Mouse (Mus musculus) hindbrain, embryonic 10.5 days (tissue): ENCODE data around the gene Tspan33. TPM values are rescaled to one million over a fixed set of nuclear protein-coding genes. Genes with fewer than 3 reads are reported as not detected.

ENCODE experiments used
- DNase-seq: peaks from one replicate; pipeline ENCODE4 v3.0.0-alpha.2; 2017; ENCODE audit warnings: low spot score
- H3K27ac ChIP-seq: fragments of 300-500 bp; sonication (generic); 2 replicates; pipeline ENCODE4 v1.5.1; 2016; ENCODE audit warnings: mild to moderate bottlenecking, moderate library complexity
- H3K27me3 ChIP-seq: fragments of 300-500 bp; sonication (generic); 2 replicates; pipeline ENCODE4 v1.6.1; 2016; ENCODE audit warnings: mild to moderate bottlenecking; ENCODE audit not compliant: poor library complexity, insufficient read depth, severe bottlenecking
- H3K36me3 ChIP-seq: fragments of 300-500 bp; sonication (generic); 2 replicates; pipeline ENCODE4 v1.6.1; 2016; ENCODE audit warnings: mild to moderate bottlenecking, moderate library complexity
- H3K4me1 ChIP-seq: fragments of 300-500 bp; sonication (generic); replicated peaks from 2 replicates; pipeline ENCODE4 v1.6.1; 2016; ENCODE audit warnings: mild to moderate bottlenecking
- H3K4me3 ChIP-seq: fragments of 300-500 bp; sonication (generic); 2 replicates; pipeline ENCODE4 v1.5.1; 2016; ENCODE audit warnings: mild to moderate bottlenecking, moderate library complexity
- H3K9me3 ChIP-seq: fragments of 300-500 bp; sonication (generic); 2 replicates; pipeline ENCODE4 v1.6.1; 2016; ENCODE audit warnings: mild to moderate bottlenecking, moderate library complexity
- WGBS: fragments of 180-500 bp; shearing (Covaris S2); methylation state at CpG from one replicate; pipeline ENCODE4 v1.1.7; 2016; 5-methylcytosine and 5-hydroxymethylcytosine counted together
- polyA plus RNA-seq: library from polyadenylated mRNA; unstranded; fragments of >200 nt; fragmentation: Nextera tagmentation; extraction: Ambion mirVana; gene quantifications from 2 replicates; pipeline ENCODE4 v1.2.1, GENCODE M21; 2016

Tspan33 gene
- polyA plus RNA-seq, 1 experiment from 2014 or later = 9.7 TPM

DNA sequence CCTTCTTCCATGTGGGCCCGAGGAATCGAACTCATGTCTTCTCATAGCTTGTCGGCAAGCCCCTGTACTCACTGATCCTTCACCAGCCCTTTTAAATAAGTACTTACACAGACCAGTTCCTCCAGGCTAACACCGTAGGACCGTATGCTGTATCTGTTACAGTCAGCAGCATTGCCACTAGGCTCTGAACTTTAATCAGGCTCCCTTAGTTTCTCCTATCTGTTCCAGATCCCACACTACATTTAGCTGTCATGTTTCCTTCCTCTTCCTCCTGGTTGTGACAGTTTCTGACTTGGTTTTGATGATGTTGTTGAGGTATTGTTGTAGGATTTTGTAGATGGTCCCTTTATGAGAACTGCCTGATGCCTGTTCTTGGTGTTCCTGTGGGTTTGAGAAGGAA lies 10.1 kb downstream of the Tspan33 start:
- DNase-seq = no peak
- Histone ChIP-seq H3K4me3 (no peak overlapping the region), H3K27ac (no peak overlapping the region), H3K4me1 (peaks cover 25% of the 10 kb centered on the region), H3K27me3 (no peaks in the 10 kb centered on the region), H3K36me3 (no peaks in the 10 kb centered on the region), H3K9me3 (no peaks in the 10 kb centered on the region)
- 88% methylated on average over 5 of the region's 5 CpGs for WGBS

DNA sequence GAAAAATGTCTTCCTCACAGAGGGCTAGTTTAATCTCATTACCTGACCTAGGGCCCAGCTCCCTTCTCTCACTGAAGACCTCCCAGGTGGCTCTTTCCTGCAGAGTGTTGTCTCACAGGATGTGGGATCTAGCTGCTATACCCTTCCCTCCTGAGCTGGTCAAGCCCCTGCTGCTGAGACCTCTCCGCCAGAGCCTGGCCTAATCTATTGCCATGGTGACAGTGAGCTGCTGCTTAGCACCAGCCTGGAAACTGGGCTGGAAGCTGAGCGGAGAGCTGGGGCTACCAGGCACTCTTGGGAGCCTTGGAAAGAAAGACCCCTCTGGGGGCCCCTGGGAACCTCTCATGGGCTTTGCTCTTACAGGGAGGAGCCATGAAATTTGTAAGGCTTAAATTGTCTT lies 13.9 kb downstream of the Tspan33 start:
- Histone ChIP-seq H3K4me3 (peak overlapping the region; percentile 12; the same call in 1 of the 2 replicates), H3K27ac (0 out of 2 replicates have a peak overlapping the region, but pooled peaks have one; percentile 57), H3K36me3 (no peaks in the 10 kb centered on the region), H3K4me1 (peaks cover 35% of the 10 kb centered on the region), H3K9me3 (no peaks in the 10 kb centered on the region), H3K27me3 (peaks cover 5% of the 10 kb centered on the region)
- WGBS = 5% methylated on average over 2 of the region's 2 CpGs
- peak; percentile 73 for DNase-seq

DNA sequence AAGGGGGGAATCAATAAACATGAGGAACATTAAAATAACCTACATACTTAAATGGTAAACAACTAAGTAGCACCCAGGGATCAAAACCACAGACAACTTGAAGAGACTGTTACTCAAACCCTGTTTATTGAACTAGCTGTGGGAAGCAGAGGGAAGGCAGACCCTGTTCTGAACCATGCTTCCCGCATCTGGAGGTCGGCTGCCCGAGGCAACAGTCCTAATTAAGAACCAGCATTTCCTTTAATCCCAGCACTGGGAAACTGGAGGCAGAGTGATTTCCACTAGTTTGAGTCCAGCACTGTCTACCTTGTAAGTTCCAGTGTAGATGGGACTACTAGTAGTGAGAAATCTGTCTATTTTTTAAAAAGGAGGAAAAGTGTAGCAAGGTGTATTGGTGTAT lies 17.3 kb downstream of the Tspan33 start:
- H3K4me3 ChIP-seq = no peak overlapping the region
- no peaks in the 10 kb centered on the region for H3K36me3 ChIP-seq
- peaks cover 34% of the 10 kb centered on the region for H3K4me1 ChIP-seq
- no peak for DNase-seq
- WGBS = 64% methylated on average over 3 of the region's 3 CpGs
- no peaks in the 10 kb centered on the region for H3K9me3 ChIP-seq
- H3K27me3 ChIP-seq = peaks cover 5% of the 10 kb centered on the region
- no peak overlapping the region for H3K27ac ChIP-seq

DNA sequence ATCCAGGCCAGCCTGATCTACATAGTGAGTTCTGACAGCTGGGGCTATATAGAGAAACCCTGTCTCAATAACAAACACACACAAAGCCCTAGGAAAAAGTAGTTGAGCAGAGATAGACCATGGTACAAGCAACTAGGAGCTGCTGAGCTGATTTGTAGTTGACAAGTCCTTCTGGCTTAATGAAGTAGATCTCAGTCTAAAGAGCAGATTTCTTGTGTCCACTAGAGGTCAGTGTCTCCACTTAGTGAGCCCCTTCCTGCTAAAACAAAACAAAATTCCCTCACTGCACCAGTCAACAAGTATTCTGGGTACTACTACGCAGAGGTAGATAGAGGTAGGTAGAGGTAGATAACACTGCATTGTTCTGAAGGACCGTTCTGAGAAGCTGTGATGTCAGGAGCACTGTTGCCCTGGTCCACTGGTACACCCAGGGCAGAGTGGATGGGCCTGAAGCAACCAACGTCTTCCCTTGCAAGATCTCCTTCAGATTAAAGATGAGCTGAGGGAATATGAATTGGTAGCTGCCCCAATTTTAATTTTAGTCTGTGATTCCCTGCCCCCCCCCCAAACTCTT lies 18.1 kb downstream of the Tspan33 start:
- Histone ChIP-seq H3K4me1 (peaks cover 30% of the 10 kb centered on the region), H3K27me3 (peaks cover 10% of the 10 kb centered on the region), H3K27ac (no peak overlapping the region), H3K36me3 (no peaks in the 10 kb centered on the region), H3K9me3 (no peaks in the 10 kb centered on the region), H3K4me3 (no peak overlapping the region)
- 49% methylated on average over 3 of the region's 3 CpGs for WGBS
- DNase-seq = no peak

DNA sequence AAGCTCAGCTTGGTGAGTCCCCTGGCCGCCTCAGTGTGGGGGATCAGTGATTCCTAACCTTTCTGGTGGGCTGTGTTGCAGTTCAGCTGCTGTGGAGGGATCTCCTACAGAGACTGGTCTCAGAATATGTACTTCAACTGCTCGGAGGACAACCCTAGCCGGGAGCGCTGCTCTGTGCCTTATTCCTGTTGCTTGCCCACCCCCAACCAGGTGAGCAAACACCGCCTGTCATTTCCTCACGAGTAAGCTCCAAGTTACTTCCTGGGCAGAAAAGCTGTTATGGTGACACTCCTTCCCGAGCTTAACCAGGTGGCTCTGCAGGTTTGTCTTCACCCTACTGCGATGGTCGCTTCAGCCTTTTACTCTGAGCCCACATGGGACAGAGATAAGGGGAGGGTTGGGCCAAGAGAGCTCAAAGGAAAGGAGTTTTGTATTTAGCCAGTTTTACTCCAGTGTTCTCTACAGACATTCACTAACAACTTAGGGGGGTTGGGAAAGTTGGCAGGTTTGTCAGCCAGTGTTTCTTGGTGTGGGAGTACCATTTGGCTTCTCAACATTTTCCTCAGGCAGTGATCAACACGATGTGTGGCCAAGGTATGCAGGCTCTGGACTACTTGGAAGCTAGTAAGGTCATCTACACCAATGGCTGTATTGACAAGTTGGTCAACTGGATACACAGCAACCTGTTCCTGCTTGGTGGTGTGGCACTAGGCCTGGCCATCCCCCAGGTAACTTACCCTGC lies 22.8 kb downstream of the Tspan33 start:
- H3K4me3 ChIP-seq = no peak overlapping the region
- no peaks in the 10 kb centered on the region for H3K36me3 ChIP-seq
- peaks cover 28% of the 10 kb centered on the region for H3K4me1 ChIP-seq
- no peak for DNase-seq
- H3K27ac ChIP-seq = no peak overlapping the region
- H3K27me3 ChIP-seq = peaks cover 32% of the 10 kb centered on the region
- WGBS = 69% methylated on average over 10 of the region's 10 CpGs
- no peaks in the 10 kb centered on the region for H3K9me3 ChIP-seq

DNA sequence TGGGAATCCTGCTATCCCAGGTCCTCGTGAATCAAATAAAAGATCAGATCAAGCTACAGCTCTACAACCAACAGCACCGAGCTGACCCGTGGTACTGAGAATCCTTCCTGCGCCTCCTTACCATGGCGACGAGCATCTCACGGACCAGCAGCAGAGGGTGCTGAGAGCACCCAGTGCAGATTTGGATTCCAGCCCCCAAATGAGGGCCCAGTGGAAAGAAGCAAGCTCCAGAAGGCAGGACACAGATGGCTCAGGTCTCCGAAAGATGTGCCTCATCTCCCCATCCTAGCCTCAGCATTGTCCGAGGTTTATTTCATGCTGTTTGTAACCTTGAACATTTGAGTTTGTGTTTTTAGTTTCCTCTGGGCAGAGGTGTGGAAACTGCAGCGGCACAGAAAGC lies 23.5 kb downstream of the Tspan33 start:
- WGBS = 54% methylated on average over 10 of the region's 10 CpGs
- Histone ChIP-seq H3K36me3 (no peaks in the 10 kb centered on the region), H3K9me3 (no peaks in the 10 kb centered on the region), H3K27me3 (peaks cover 32% of the 10 kb centered on the region), H3K4me3 (no peak overlapping the region), H3K4me1 (peaks cover 28% of the 10 kb centered on the region), H3K27ac (no peak overlapping the region)
- no peak for DNase-seq

DNA sequence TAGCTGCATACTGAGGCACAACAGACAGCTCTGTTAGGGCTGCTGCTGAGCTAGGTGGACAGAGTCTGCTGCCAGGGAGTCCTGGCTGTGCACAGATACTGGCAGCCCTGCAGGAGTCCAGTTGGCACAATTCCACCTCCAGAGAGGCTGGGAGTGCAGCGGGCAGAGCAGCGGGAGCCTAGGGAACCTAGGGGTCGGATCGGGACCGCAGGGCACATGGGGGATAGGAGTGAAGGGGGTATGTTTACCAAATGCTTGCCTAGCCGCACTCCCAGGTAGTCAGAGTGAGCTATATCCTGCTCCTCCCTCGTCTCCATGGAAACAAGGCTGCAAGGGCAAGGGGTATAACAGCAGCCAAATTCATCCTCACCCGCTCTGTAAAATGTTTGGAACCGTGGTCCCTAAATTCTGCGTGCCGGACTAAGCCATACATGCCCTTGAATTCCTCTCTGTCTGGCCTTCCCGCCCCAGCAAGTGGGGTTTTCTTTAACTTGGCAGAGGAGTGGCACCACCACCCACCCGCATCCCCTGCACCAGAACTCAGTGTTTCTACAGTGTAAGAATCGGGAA lies 24.0 kb downstream of the Tspan33 start:
- DNase-seq = no peak
- no peaks in the 10 kb centered on the region for H3K36me3 ChIP-seq
- H3K4me3 ChIP-seq = no peak overlapping the region
- H3K4me1 ChIP-seq = peaks cover 28% of the 10 kb centered on the region
- H3K27me3 ChIP-seq = peaks cover 32% of the 10 kb centered on the region
- no peak overlapping the region for H3K27ac ChIP-seq
- no peaks in the 10 kb centered on the region for H3K9me3 ChIP-seq
- WGBS = 21% methylated on average over 14 of the region's 14 CpGs

DNA sequence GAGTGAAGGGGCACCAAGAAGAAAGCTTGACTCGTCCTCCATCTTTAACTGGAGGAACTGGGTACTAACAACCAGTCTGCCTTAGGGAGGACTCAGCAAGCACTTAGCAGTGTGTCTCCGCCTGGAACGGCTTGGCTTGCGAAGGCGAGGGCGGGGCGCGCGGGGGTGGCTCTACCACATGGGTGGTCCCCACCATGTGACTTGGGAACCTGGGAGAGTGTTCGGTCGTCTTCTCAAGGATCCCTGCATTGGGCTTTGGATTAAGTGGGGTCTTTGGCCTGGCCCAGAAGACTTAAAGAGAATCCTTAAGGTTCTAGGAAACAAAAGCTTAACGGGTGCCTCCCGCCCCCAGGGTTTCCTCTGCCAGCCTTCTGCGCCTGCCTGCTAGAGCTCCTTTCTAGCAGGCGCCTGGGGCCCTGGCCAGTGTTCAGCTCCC lies 24.9 kb downstream of the Tspan33 start:
- peak overlapping the region; percentile 46 for H3K4me3 ChIP-seq
- DNase-seq = peak; percentile 76
- peak overlapping the region; percentile 80 for H3K27ac ChIP-seq
- H3K36me3 ChIP-seq = no peaks in the 10 kb centered on the region
- 4% methylated on average over 15 of the region's 15 CpGs for WGBS
- H3K9me3 ChIP-seq = no peaks in the 10 kb centered on the region
- peaks cover 32% of the 10 kb centered on the region for H3K27me3 ChIP-seq
- peaks cover 28% of the 10 kb centered on the region for H3K4me1 ChIP-seq

DNA sequence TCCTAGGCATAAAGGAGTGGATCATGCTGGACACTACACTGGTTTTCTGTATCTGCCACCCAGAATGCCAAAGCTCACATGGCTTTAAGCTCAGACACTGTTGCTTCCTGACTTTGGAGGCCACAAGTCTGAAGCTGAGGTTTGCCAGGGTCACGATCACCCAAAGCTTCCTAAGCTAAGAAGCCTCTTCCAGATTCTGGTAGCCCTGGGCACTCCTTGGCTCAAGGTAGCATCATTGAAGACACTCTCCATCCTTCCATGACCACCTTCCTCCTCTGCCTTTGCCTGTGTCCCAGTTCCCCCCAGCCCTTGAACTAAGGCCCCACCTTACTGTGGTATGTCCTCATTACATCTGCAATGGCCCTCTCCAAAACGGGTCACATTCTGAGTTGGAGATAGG lies 27.9 kb downstream of the Tspan33 start:
- Histone ChIP-seq H3K4me1 (peaks cover 28% of the 10 kb centered on the region), H3K4me3 (no peak overlapping the region), H3K36me3 (no peaks in the 10 kb centered on the region), H3K9me3 (no peaks in the 10 kb centered on the region), H3K27me3 (peaks cover 30% of the 10 kb centered on the region), H3K27ac (no peak overlapping the region)
- no peak for DNase-seq
- WGBS = 77% methylated on average over 2 of the region's 2 CpGs

DNA sequence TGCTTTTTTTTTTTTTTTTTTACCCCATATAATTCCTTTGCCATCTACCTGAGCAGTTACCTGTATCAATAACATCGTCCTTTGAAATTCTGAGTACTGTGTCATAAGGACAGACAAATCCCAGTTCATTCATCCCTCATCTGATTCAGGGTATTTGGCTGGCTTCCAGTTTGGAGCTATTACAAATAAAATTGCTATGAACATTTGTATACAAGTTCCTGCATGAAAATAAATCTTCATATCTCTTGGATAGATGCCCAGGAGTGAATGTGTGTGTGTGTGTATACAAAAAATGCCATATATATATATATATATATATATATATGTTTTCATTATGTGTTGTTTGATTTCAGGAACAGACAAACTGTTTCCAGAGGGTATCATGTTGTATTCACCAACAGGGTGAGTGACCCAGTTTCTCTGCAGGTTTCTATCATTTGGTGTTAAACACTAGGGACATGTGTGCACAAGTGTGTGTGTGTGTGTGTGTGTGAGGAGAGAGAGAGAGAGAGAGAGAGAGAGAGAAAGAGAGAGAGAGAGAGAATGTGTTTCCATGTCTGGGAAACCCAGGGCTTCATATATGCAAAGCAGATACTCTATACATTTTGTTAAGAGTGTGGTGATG lies 32.7 kb downstream of the Tspan33 start:
- no peak for DNase-seq
- Histone ChIP-seq H3K27me3 (no peaks in the 10 kb centered on the region), H3K36me3 (no peaks in the 10 kb centered on the region), H3K9me3 (no peaks in the 10 kb centered on the region), H3K4me1 (no peaks in the 10 kb centered on the region), H3K27ac (no peak overlapping the region), H3K4me3 (no peak overlapping the region)
- 80% methylated on average over 1 of the region's 1 CpGs for WGBS

DNA sequence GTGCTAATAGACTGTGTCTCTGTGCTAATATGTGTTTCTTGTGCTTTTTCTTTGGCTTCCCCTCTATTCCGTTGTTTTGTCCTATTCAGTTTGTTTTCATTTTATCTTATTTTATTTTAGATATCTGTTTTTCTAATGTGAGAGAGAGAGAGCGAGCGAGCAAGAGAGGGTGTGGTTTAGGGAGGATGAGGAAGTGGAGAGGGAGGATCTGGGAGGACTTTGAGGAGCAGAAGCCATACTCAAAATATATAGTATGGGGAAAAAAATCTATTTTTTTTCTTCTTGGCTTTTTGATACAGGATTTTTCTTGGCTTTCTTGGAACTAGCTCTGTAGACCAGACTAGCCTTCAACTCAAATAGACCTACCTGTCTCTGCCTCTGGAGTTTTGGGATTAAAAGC lies 34.0 kb downstream of the Tspan33 start:
- Histone ChIP-seq H3K4me3 (no peak overlapping the region), H3K9me3 (no peaks in the 10 kb centered on the region), H3K4me1 (no peaks in the 10 kb centered on the region), H3K27ac (no peak overlapping the region), H3K27me3 (no peaks in the 10 kb centered on the region), H3K36me3 (no peaks in the 10 kb centered on the region)
- 81% methylated on average over 3 of the region's 3 CpGs for WGBS
- DNase-seq = no peak

DNA sequence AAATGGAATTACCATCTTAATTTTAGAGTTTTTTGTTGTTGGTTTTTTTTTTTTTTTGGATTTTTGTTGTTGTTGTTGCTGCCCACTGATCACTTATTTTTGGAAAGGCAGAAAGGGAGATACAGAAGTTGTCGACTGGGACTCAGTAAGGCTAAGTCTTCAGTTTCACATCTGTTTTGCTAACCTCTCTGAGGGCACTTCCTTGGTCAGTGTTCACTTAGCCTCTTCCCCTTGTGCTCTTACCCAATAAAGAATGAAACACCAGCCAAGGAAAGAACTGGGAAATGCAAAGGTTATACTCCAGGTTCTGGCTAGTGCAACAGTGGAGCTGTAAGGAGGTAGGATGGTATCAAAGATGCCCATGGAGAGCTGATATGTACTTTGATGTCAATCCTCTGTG lies 35.5 kb downstream of the Tspan33 start:
- Histone ChIP-seq H3K4me1 (peaks cover 2% of the 10 kb centered on the region; the same call in 1 of the 2 replicates), H3K27ac (no peak overlapping the region), H3K36me3 (no peaks in the 10 kb centered on the region), H3K4me3 (no peak overlapping the region), H3K9me3 (no peaks in the 10 kb centered on the region), H3K27me3 (no peaks in the 10 kb centered on the region)
- DNase-seq = no peak
- 76% methylated on average over 1 of the region's 1 CpGs for WGBS

DNA sequence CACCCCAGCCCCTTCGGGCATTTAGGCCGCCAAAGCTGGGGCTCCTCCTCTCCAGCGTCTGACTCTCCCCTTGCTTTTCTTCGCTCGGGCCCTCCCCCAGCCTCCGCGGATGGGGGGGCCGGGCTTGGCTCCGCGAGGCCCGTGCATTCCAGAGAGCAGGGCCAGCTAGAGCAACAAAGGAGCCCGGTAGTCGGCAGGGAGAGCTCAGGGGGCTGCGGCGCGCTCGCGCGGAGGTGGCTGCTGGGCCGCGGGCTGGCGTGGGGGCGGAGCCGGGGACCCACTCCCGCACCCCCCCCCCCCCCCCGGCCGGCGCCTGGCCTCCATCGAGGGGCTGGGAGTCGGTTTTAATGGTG lies 41.3 kb downstream of the Tspan33 start, which contains the start of gene Smo:
Smo (plus strand) TSS at position 168 of the 353 bp plus-strand sequence.
- DNase-seq = peak; percentile 93
- peak within 1 kb of the TSS; percentile 100 for H3K27ac ChIP-seq
- H3K27me3 ChIP-seq = no peaks in the 10 kb centered on the region
- H3K4me3 ChIP-seq = peak within 1 kb of the TSS; percentile 94
- H3K4me1 ChIP-seq = peaks cover 36% of the 10 kb centered on the region
- peaks cover 25% of the 10 kb centered on the region for H3K36me3 ChIP-seq
- 1% methylated on average over 25 of the region's 30 CpGs for WGBS
- no peaks in the 10 kb centered on the region for H3K9me3 ChIP-seq
